Mouse (Mus musculus) embryonic facial prominence, embryonic 13.5 days (tissue): ENCODE data around the gene Tox3. TPM values are rescaled to one million over a fixed set of nuclear protein-coding genes. Genes with fewer than 3 reads are reported as not detected.

Experiments used
- ATAC-seq: fragments of 200-750 bp; cut with Nextera tagmentation; 2 replicates; pipeline ENCODE4 v1.8.0; 2017; ENCODE audit warnings: low read depth; ENCODE audit not compliant: insufficient number of reproducible peaks, insufficient read depth, low FRiP score, low TSS enrichment
- H3K27ac ChIP-seq: fragments of 300-500 bp; sonication (generic); 2 replicates; pipeline ENCODE4 v1.5.1; 2015; ENCODE audit warnings: moderate library complexity, mild to moderate bottlenecking, inconsistent platforms
- H3K27me3 ChIP-seq: fragments of 300-500 bp; sonication (generic); 2 replicates; pipeline ENCODE4 v1.6.1; 2015; ENCODE audit warnings: mild to moderate bottlenecking, inconsistent platforms
- H3K36me3 ChIP-seq: fragments of 300-500 bp; sonication (generic); 2 replicates; pipeline ENCODE4 v1.6.1; 2015; ENCODE audit warnings: mild to moderate bottlenecking, inconsistent platforms
- H3K4me1 ChIP-seq: fragments of 300-500 bp; sonication (generic); 2 replicates; pipeline ENCODE4 v1.6.1; 2015; ENCODE audit warnings: inconsistent platforms
- H3K4me2 ChIP-seq: fragments of 300-500 bp; sonication (generic); 2 replicates; pipeline ENCODE4 v1.6.1; 2015; ENCODE audit warnings: moderate library complexity, mild to moderate bottlenecking, inconsistent platforms
- H3K4me3 ChIP-seq: fragments of 300-500 bp; sonication (generic); 2 replicates; pipeline ENCODE4 v1.5.1; 2015; ENCODE audit warnings: mild to moderate bottlenecking, inconsistent platforms
- H3K9ac ChIP-seq: fragments of 300-500 bp; sonication (generic); 2 replicates; pipeline ENCODE4 v1.6.1; 2015; ENCODE audit warnings: mild to moderate bottlenecking, inconsistent platforms
- H3K9me3 ChIP-seq: fragments of 300-500 bp; sonication (generic); 2 replicates; pipeline ENCODE4 v1.6.1; 2016; ENCODE audit warnings: inconsistent platforms
- WGBS: fragments of 180-500 bp; shearing (Covaris S2); methylation state at CpG from one replicate; pipeline ENCODE4 v1.1.7; 2015; ENCODE audit warnings: mixed read lengths; 5-methylcytosine and 5-hydroxymethylcytosine counted together
- polyA plus RNA-seq: library from polyadenylated mRNA; unstranded; fragments of >200 nt; fragmentation: Nextera tagmentation; extraction: Ambion mirVana; gene quantifications from 2 replicates; pipeline ENCODE4 v1.2.1, GENCODE M21; 2015

Tox3 gene
- polyA plus RNA-seq, 1 experiment from 2014 or later: 5.0 TPM

DNA sequence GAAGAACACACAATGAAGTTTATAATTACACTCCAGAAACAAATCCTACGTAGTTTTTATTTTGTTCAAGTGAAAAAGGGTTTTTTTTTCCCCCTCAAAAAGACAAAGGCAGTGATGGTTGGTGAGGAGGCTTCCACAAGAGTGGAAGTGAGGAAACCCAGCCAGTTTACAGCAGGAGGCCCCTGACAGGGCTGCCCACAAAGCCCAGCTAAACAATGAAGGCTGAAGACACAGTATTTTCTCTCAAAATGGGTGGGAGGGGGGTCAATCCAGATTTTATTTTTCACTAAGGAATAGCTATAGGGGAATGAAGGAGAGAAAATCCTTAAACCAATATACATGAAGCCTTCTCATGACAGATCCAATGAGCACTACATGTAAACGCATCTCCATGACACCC lies 5.4 kb upstream of the Tox3 start:
- no peak for ATAC-seq
- WGBS: 56% methylated on average over 2 of the region's 2 CpGs
- peaks cover 15% of the 10 kb centered on the region for H3K4me1 ChIP-seq

DNA sequence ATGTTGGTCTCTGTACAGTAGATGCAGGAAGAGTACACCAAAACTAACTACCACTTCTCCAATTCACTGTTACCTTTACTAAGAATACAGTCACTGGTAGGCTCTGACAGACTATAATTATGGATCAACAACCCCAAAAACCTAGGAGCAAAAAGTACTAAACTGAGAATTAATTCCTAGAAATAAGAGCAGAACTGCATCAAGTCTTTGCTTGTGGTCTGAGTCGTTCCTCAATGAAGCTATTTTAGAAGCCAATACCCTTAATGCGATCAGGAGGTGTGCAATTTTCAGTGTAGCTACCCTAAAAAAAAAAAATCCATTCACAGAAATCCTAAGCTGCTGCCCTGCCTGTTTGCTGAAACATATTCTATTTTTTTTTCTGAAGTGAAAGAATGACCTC lies 4.8 kb upstream of the Tox3 start:
- Histone ChIP-seq H3K4me1 (peaks cover 15% of the 10 kb centered on the region), H3K4me2 (no peak overlapping the region), H3K27me3 (0 out of 2 replicates have a peak, but pooled peaks cover 4% of the 10 kb centered on the region), H3K27ac (no peak overlapping the region), H3K36me3 (no peaks in the 10 kb centered on the region), H3K9me3 (no peaks in the 10 kb centered on the region), H3K9ac (no peak overlapping the region), H3K4me3 (no peak overlapping the region)
- ATAC-seq: no peak
- 64% methylated on average over 2 of the region's 2 CpGs for WGBS

More for the DNA sequence above, 5.4 kb upstream of the Tox3 start:
- H3K27me3 ChIP-seq: 0 out of 2 replicates have a peak, but pooled peaks cover 4% of the 10 kb centered on the region
- no peaks in the 10 kb centered on the region for H3K36me3 ChIP-seq
- H3K9me3 ChIP-seq: no peaks in the 10 kb centered on the region
- H3K27ac ChIP-seq: no peak overlapping the region
- H3K4me3 ChIP-seq: no peak overlapping the region
- H3K9ac ChIP-seq: no peak overlapping the region
- no peak overlapping the region for H3K4me2 ChIP-seq

DNA sequence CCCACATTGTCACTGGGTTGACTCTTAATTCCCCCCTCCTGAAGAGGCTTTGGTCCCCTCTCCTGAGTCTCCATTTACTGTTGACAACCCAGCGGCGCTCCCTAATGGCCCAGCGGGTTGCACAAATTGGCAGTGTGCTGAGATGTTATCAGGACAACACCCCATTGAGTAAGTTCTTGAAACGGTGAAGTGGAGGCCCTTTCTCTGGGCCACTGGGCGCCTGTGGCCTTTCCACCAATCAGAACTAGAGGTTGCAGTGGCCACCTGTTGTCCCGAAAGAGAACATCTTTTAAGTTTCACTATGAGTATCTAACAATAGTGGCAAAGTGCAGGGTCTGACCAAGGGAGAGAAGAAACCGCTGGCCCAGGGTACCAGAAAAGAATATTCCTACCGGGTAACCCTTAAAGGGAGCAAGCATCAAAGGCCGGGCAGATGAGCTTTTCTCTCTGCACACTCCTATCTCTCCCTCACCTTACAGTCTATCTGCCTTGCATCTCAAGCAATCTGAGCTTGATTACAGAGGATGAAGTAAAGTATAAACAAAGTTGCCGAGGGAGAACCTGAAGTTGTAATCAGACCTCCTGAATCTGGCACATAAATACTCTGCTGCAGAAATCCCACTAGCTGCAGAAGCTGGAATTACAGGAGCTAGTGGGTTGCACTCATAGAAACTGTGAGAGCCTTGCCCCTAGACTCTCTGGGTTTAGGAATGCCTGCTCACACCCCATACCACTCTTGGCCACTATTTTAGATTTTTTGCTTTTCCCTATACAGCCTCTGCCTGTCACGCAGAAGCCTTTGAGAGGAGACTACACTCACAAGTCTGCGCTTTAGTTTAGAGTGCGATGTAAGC lies 1.8 kb upstream of the Tox3 start:
- H3K4me1 ChIP-seq: peaks cover 34% of the 10 kb centered on the region
- no peak for ATAC-seq
- WGBS: 21% methylated on average over 13 of the region's 13 CpGs
- no peak overlapping the region for H3K4me2 ChIP-seq
- no peak overlapping the region for H3K9ac ChIP-seq
- H3K9me3 ChIP-seq: no peaks in the 10 kb centered on the region
- H3K4me3 ChIP-seq: no peak overlapping the region
- H3K27me3 ChIP-seq: peaks cover 8% of the 10 kb centered on the region
- H3K36me3 ChIP-seq: no peaks in the 10 kb centered on the region
- H3K27ac ChIP-seq: no peak overlapping the region

DNA sequence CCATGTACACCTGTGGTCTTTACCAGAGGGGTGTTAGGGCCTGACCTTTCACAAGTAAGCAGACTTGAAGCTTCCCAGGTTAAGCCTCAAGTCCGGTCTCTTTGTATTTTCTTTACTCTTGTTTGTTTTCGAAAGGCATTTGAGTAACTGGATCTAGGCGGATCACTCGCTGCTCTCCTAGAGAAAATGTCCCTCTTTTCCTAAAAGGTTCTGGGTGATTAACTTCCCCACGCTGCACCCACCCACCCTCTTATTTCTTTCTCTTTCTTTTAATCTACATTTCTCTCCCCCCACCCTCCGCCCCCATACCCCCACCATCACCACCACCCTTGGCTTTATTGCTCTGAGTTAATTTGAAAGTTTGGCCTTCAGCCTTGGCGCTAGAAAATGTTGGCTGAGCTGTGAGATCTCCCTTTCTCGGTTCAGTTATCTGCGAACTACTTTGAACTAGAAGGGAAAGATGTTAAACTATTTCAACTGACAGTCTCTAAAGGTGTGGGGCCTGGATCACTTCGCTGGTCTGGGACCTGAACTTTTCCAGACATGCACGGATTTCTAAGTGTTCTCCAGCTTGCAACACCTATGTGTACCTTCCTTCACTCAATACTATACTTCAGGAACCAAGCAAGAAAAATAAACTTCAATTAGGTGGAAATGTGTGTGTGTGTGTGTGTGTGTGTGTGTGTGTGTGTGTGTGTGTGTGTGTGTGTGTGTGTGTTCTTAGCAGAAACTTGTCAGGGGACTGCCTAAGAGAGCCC lies 962 bp upstream of the Tox3 start:
- no peak for ATAC-seq
- Histone ChIP-seq H3K4me3 (peak overlapping the region; percentile 73; the same call in 1 of the 2 replicates), H3K9me3 (no peaks in the 10 kb centered on the region), H3K36me3 (no peaks in the 10 kb centered on the region), H3K9ac (no peak overlapping the region), H3K4me1 (peaks cover 34% of the 10 kb centered on the region), H3K27me3 (peaks cover 8% of the 10 kb centered on the region), H3K4me2 (peak overlapping the region; percentile 83), H3K27ac (0 out of 2 replicates have a peak overlapping the region, but pooled peaks have one; percentile 68)
- 19% methylated on average over 11 of the region's 11 CpGs for WGBS

DNA sequence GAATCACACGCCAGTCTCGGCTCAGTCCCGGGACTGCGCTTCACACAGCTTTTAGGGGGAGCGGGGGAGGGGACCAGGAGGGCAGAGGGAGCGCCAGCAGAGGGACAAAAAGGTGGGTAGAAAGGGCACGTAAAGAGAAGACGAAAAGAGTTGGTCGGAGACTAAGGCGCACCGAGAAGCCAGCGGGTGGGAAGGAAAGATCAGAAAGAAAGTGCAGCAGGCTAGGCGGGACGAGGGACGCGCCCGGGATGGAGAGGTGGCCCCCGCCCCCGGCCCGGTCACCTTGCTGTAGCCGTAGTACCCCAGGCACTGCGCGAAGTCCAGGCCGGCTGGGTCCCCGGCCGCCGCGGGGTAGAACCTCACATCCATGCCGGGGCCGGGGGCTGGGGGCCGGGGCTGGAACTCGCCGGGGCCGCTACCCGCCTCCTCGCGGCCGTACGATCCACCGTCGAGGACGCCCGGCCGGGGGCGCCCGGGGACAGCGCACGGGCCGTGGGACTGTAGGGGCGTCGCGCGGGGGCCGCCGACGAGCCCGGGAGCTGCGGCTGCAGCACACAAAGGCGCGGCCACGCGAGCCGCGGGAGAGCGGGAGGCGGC lies 464 bp downstream of the Tox3 start:
- Histone ChIP-seq H3K4me2 (peak overlapping the region; percentile 83), H3K4me3 (peak overlapping the region; percentile 73), H3K36me3 (no peaks in the 10 kb centered on the region), H3K27ac (peak overlapping the region; percentile 78), H3K9ac (peak overlapping the region; percentile 89), H3K9me3 (no peaks in the 10 kb centered on the region), H3K27me3 (peaks cover 8% of the 10 kb centered on the region), H3K4me1 (peaks cover 32% of the 10 kb centered on the region)
- peak; percentile 67 for ATAC-seq
- WGBS: under 1% methylated on average over 45 of the region's 66 CpGs

DNA sequence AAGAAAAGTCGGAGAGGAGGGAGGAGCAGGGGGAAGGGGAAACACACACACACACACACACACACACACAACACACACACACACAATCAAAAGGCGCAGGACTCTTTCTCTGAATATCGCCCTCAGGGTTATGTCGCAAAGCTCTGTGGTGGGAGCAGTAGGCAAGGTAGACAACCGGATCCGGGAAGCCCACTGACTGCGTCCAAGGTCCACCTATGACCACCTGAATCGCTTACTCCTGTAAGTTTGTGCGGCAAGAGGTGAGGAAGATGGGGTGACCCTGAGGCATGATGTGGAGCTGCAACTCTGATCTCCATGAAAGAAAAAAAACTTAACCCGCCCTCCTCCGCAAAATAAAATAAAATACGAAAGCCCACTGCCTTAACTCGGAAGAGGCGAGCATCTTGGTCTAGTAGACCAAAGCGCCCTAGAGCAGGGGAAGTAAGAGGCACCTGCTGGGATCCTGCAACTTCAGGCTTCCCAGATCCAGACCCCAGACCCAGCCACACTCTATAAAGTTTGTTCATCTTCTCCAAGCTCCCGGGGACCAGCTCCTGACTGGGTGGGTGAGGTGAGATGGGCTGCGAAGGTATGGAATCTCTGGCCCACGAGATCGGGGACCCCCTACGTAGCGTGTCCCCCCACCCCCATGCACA lies 1.1 kb downstream of the Tox3 start:
- ATAC-seq: no peak
- 2% methylated on average over 21 of the region's 21 CpGs for WGBS

DNA sequence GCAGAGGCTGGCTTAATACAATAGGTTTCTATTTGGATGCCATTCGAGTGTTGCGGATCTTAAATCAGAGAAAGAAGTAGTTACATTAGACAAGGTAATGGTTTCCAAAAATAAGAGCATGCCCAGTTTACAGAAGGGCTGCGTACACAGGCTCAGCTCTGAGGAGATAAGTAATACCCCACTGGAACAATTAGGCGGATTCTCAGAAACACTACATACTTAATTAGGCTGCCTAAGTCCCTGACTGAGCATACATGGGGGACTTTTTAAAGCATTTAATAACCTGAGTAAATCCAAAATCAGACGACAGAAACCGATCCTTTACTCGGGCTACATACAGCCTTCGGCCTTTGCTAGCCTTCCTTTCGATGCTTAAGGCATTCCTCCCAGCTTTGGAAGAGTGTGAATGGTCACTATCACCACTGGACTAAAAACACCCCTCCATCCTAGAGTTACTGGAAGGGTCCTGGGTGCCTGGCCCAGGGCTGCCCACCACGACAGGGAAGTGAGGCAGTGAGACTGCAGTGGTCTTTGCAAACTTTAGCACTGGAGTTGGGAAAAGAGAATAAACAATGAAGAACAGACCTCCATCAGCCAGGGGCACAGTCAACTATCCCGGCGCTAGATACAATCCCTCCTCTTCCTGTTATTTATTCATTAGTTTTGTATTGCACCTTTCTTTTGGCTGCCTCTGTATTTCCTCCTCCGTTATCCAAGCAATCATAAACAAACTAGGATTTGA lies 1.8 kb downstream of the Tox3 start:
- no peak overlapping the region for H3K27ac ChIP-seq
- no peaks in the 10 kb centered on the region for H3K36me3 ChIP-seq
- H3K27me3 ChIP-seq: peaks cover 8% of the 10 kb centered on the region
- 29% methylated on average over 13 of the region's 13 CpGs for WGBS
- peak overlapping the region; percentile 73 for H3K4me3 ChIP-seq
- H3K9me3 ChIP-seq: no peaks in the 10 kb centered on the region
- peak overlapping the region; percentile 83 for H3K4me2 ChIP-seq
- peak overlapping the region; percentile 89 for H3K9ac ChIP-seq
- H3K4me1 ChIP-seq: peaks cover 32% of the 10 kb centered on the region
- no peak for ATAC-seq

More for the DNA sequence above, 1.1 kb downstream of the Tox3 start:
- Histone ChIP-seq H3K27ac (peak overlapping the region; percentile 78; the same call in 1 of the 2 replicates), H3K9me3 (no peaks in the 10 kb centered on the region), H3K4me1 (peaks cover 32% of the 10 kb centered on the region), H3K36me3 (no peaks in the 10 kb centered on the region), H3K27me3 (peaks cover 8% of the 10 kb centered on the region), H3K4me3 (peak overlapping the region; percentile 73), H3K9ac (peak overlapping the region; percentile 89), H3K4me2 (peak overlapping the region; percentile 83)

DNA sequence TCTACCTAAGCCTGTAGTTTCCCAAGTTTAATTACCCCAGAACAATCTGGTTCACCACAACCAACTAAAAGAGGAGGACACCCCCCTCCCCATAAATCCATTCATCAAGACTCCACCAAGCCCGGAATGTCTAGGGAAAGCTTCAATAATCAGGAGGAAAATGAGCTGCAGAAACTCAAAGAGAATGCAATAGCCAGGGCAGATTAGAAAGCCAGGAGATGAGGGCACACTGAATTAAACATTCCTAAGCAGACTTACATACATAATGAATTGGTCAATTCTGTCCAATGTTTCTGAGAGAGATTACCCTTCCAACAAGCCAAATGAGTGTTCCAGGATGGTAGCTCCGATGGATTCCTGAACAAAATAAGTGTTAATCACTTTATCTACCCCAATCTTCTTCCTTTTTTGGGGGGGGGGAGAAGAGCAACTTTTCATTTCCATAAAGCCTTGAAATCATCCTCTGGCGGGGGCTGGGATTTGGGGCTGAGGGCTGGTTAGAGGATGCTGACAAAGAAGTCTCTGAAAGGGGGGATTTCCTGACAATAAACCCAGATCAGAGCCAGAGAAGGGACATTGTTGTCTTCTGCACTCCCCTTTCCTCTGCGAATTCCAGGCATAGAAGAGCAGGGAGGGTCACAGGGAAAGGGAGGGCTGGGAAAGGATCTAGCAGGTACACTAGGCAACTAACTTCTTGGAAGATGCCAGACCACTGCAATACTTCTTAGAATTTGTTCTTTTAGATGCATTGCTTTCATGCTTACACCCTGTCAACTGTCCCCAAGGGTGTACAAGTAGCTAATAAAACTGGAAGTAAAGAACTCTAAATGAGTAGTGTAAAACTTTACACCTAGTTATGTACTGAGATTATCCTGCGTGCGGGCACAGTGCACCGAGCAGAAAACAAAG lies 17.5 kb downstream of the Tox3 start:
- no peak overlapping the region for H3K4me2 ChIP-seq
- ATAC-seq: no peak
- H3K9me3 ChIP-seq: no peaks in the 10 kb centered on the region
- H3K27me3 ChIP-seq: no peaks in the 10 kb centered on the region
- H3K27ac ChIP-seq: no peak overlapping the region
- H3K36me3 ChIP-seq: 0 out of 2 replicates have a peak, but pooled peaks cover 3% of the 10 kb centered on the region
- H3K9ac ChIP-seq: no peak overlapping the region
- no peaks in the 10 kb centered on the region for H3K4me1 ChIP-seq
- no peak overlapping the region for H3K4me3 ChIP-seq
- WGBS: 72% methylated on average over 7 of the region's 7 CpGs

DNA sequence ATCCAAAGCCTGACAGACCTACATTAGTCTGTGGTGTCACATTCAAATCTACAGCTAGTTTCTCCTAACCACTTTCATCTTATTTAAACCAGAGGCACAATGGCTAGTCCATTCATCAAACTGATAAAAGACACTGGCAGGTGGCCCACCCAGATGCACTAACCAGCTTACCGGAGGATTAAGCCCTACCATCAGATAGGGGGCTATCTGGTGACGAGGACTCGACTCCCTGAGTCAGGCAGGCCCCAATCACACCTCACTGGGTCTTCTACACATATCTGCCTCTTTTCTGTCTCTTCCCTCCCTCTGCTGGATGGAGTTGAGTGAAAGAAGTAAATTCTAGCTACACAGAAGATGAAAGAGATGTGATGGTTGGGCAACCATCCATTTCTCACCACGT lies 24.3 kb downstream of the Tox3 start:
- Histone ChIP-seq H3K27ac (no peak overlapping the region), H3K9me3 (no peaks in the 10 kb centered on the region), H3K4me3 (no peak overlapping the region), H3K36me3 (no peaks in the 10 kb centered on the region), H3K9ac (no peak overlapping the region), H3K27me3 (no peaks in the 10 kb centered on the region), H3K4me2 (no peak overlapping the region), H3K4me1 (0 out of 2 replicates have a peak, but pooled peaks cover 3% of the 10 kb centered on the region)
- no peak for ATAC-seq
- 55% methylated on average over 4 of the region's 4 CpGs for WGBS
